Mouse (Mus musculus): ENCODE results near the gene Lrpprc. TPM values are rescaled to one million over a fixed set of nuclear protein-coding genes. Genes with fewer than 3 reads are reported as not detected.

Lrpprc gene
- polyA plus RNA-seq, 1 experiment from 2014 or later = 33.9 TPM

DNA sequence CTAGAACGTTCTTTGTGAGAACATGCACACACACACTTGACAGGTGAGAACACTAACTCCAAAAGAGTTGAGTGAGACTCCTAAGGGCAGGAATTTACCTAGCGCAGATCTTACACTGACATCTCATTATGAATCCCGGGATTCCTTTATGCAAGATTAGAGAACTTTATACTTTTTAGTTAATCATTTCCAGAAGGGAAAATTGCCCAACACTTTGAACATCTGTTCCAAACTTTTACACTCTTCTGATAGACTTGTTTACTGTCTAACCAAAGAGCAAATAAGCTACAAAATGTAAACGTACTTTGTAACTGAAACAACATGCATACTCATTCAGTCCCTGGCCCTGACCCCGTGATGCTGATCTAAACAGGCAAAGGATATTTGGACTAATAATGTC is 101.3 kb downstream of the Lrpprc start:
- Histone ChIP-seq H3K9ac (replicated peaks) (no peak overlapping the region), H3K4me3 (ENCODE audit: low read depth, low read length) (no peak overlapping the region), H3K4me2 (ENCODE audit: low read depth, low read length) (no peak overlapping the region), H3K27ac (ENCODE audit: low read depth) (peak overlapping the region; percentile 95), H3K9me3 (ENCODE audit: low read length) (no peaks in the 10 kb centered on the region), H3K27me3 (ENCODE audit: insufficient read depth, low read length) (no peaks in the 10 kb centered on the region), H3K4me1 (ENCODE audit: insufficient read depth) (peaks cover 9% of the 10 kb centered on the region), H3K36me3 (replicated peaks; ENCODE audit: insufficient read depth, low read length) (no peaks in the 10 kb centered on the region)
- no peak for DNase-seq
- TF ChIP-seq EP300 (IDR thresholded peaks at IDR 0.05; ENCODE audit: low read depth) (peak; percentile 67; the same call in 1 of the 2 replicates), CTCF (IDR thresholded peaks at IDR 0.05; ENCODE audit: low read depth) (no peak)
- peak; percentile 89 for ATAC-seq
- 48% methylated on average over 5 of the region's 5 CpGs for WGBS (ENCODE audit: insufficient replicate concordance)

- peak overlapping the region; percentile 95 for H3K27ac ChIP-seq (ENCODE audit: low read depth)
- no peak overlapping the region for H3K4me2 ChIP-seq (ENCODE audit: low read depth, low read length)
- no peaks in the 10 kb centered on the region for H3K9me3 ChIP-seq (ENCODE audit: low read length)
- no peaks in the 10 kb centered on the region for H3K27me3 ChIP-seq (ENCODE audit: insufficient read depth, low read length)
- 47% methylated on average over 11 of the region's 11 CpGs for WGBS (ENCODE audit: insufficient replicate concordance)
- DNase-seq (no peak), ATAC-seq (peak; percentile 64)
- no peak for TF ChIP-seq EP300 (IDR thresholded peaks at IDR 0.05; ENCODE audit: low read depth)
- no peak for TF ChIP-seq CTCF (IDR thresholded peaks at IDR 0.05; ENCODE audit: low read depth)
- no peak overlapping the region for H3K9ac ChIP-seq (replicated peaks)
- no peaks in the 10 kb centered on the region for H3K36me3 ChIP-seq (replicated peaks; ENCODE audit: insufficient read depth, low read length)
- no peak overlapping the region for H3K4me3 ChIP-seq (ENCODE audit: low read depth, low read length)
- H3K4me1 ChIP-seq (ENCODE audit: insufficient read depth) = peaks cover 13% of the 10 kb centered on the region
Observed at GRCm38 (mm10) chr17:84688834-84689233, 101.8 kb downstream of the Lrpprc start.

GRCm38 (mm10) chr17:84687994-84688393 is 102.6 kb downstream of the Lrpprc start:
- Histone ChIP-seq H3K9ac (replicated peaks) (no peak overlapping the region), H3K27ac (ENCODE audit: low read depth) (no peak overlapping the region), H3K4me3 (ENCODE audit: low read depth, low read length) (no peak overlapping the region), H3K27me3 (ENCODE audit: insufficient read depth, low read length) (no peaks in the 10 kb centered on the region), H3K4me2 (ENCODE audit: low read depth, low read length) (no peak overlapping the region), H3K4me1 (ENCODE audit: insufficient read depth) (peaks cover 13% of the 10 kb centered on the region), H3K9me3 (ENCODE audit: low read length) (no peaks in the 10 kb centered on the region), H3K36me3 (replicated peaks; ENCODE audit: insufficient read depth, low read length) (no peaks in the 10 kb centered on the region)
- ATAC-seq (no peak), DNase-seq (no peak)
- TF ChIP-seq CTCF (IDR thresholded peaks at IDR 0.05; ENCODE audit: low read depth) (no peak), EP300 (IDR thresholded peaks at IDR 0.05; ENCODE audit: low read depth) (no peak)
- WGBS (ENCODE audit: insufficient replicate concordance) = 78% methylated on average over 5 of the region's 5 CpGs

DNA sequence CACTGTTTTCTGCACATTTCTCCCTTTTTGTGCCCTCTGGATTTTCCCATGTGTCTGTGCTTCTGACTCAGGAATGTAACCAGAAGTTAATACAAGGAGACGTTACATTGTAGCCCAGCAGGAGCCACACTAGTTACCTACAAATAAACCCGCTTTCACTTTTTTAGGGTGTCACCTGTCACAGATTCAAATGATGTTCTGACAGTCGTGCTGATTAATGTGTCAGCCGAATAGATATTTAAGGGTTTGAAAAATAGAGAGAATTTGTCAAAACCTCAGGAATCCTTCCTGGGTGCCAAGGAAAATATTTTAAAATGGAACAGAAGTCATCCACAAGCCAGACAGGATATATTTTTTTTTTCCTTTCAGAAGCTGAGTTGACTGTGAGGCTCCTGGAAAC is 105.3 kb downstream of the Lrpprc start:
- Histone ChIP-seq H3K9me3 (ENCODE audit: low read length) (no peaks in the 10 kb centered on the region), H3K4me1 (ENCODE audit: insufficient read depth) (peaks cover 11% of the 10 kb centered on the region), H3K9ac (replicated peaks) (no peak overlapping the region), H3K4me2 (ENCODE audit: low read depth, low read length) (no peak overlapping the region), H3K27me3 (ENCODE audit: insufficient read depth, low read length) (no peaks in the 10 kb centered on the region), H3K27ac (ENCODE audit: low read depth) (no peak overlapping the region), H3K36me3 (replicated peaks; ENCODE audit: insufficient read depth, low read length) (no peaks in the 10 kb centered on the region), H3K4me3 (ENCODE audit: low read depth, low read length) (no peak overlapping the region)
- TF ChIP-seq CTCF (IDR thresholded peaks at IDR 0.05; ENCODE audit: low read depth) = no peak
- TF ChIP-seq EP300 (IDR thresholded peaks at IDR 0.05; ENCODE audit: low read depth) = no peak
- 74% methylated on average over 4 of the region's 4 CpGs for WGBS (ENCODE audit: insufficient replicate concordance)
- DNase-seq (no peak), ATAC-seq (no peak)

DNA sequence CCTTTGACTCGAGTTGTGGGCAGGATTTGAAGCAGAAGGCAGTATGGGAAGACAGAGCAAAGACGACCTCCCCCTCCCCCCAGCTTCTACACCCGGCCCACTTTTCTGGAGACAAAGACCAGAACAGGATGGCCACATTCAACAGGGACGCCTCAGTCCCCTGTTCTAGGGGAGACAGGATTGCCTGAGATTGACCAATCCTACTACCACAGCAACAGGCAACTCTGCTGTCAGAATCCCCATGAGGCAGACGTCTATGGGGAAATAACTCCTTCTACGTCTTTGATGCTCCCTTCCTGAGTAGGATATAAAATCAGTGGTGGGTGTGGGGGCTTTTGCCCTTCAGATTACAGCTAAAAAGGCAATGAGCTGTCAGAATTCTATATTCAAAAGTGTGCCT is 106.3 kb downstream of the Lrpprc start:
- 30% methylated on average over 6 of the region's 6 CpGs for WGBS (ENCODE audit: insufficient replicate concordance)
- ATAC-seq = no peak
- Histone ChIP-seq H3K36me3 (replicated peaks; ENCODE audit: insufficient read depth, low read length) (no peaks in the 10 kb centered on the region), H3K4me1 (ENCODE audit: insufficient read depth) (peaks cover 7% of the 10 kb centered on the region), H3K4me3 (ENCODE audit: low read depth, low read length) (no peak overlapping the region), H3K4me2 (ENCODE audit: low read depth, low read length) (peak overlapping the region; percentile 45), H3K27me3 (ENCODE audit: insufficient read depth, low read length) (no peaks in the 10 kb centered on the region), H3K9ac (replicated peaks) (no peak overlapping the region), H3K9me3 (ENCODE audit: low read length) (no peaks in the 10 kb centered on the region), H3K27ac (ENCODE audit: low read depth) (no peak overlapping the region)
- no peak for TF ChIP-seq EP300 (IDR thresholded peaks at IDR 0.05; ENCODE audit: low read depth)
- TF ChIP-seq CTCF (IDR thresholded peaks at IDR 0.05; ENCODE audit: low read depth) = no peak
- DNase-seq = no peak

DNA sequence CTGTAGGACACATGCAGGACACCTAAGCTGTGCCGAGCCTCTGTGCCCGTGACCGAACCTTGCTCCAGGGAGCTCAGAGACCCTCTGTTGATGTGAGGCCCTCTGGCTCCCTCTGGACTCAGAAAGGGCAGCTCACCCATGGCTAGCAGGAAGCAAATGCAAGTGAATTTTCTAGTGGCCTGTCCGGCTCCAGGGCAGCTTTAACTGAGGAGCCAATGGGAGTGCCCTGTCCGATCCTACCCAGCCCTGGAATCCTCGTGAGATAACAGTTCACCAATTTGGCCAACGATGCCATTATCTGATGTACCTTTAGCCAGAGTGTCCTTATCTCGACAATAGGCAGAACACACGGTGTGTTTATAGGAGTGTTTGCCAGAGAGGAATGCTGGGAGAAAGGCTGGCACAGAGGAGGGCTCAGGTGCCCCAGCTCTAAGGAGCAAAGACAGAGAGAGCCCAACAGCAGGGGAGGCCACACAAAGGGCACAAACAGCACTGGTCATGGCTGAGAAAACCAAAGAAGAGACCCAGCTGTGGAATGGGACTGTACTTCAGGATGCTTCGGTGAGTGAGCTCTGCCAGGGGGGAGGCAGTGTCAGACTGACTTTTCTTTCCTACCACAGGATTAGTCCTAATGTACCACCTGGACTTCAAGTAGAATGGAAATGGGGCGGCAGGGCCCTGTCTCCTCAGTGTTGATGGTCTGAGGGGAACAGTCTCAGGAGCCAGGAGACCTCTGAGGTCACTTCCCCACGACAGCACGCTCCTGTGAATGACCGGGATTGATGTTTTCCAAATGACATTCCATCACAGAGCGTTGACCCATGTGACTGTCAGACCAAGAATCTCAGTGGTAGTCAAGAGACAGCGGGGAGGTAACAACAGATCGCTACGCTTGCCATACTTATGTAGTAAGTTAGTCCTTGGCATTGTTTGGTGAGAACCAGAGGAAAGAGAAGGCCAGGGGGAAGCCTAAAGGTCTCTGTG is 107.6 kb downstream of the Lrpprc start, which contains the start of gene Abcg5:
TSS of gene Abcg5 (minus strand) at position 278 of the 984 bp plus-strand sequence.
- Histone ChIP-seq H3K4me2 (ENCODE audit: low read depth, low read length) (peak within 1 kb of the TSS; percentile 52), H3K4me3 (ENCODE audit: low read depth, low read length) (0 out of 2 replicates have a peak within 1 kb of the TSS, but pooled peaks have one; percentile 15), H3K27ac (ENCODE audit: low read depth) (peak within 1 kb of the TSS; percentile 68; the same call in 1 of the 2 replicates), H3K27me3 (ENCODE audit: insufficient read depth, low read length) (no peaks in the 10 kb centered on the region), H3K36me3 (replicated peaks; ENCODE audit: insufficient read depth, low read length) (no peaks in the 10 kb centered on the region), H3K9ac (replicated peaks) (peak within 1 kb of the TSS; percentile 41; the same call in 1 of the 2 replicates), H3K4me1 (ENCODE audit: insufficient read depth) (peaks cover 4% of the 10 kb centered on the region; the same call in 1 of the 2 replicates), H3K9me3 (ENCODE audit: low read length) (no peaks in the 10 kb centered on the region)
- WGBS (ENCODE audit: insufficient replicate concordance) = 64% methylated on average over 18 of the region's 18 CpGs
- DNase-seq (no peak), ATAC-seq (peak; percentile 89)
- TF ChIP-seq CTCF (IDR thresholded peaks at IDR 0.05; ENCODE audit: low read depth) (no peak), EP300 (IDR thresholded peaks at IDR 0.05; ENCODE audit: low read depth) (0 out of 2 replicates have a peak, but pooled peaks have one; percentile 28)

Data from liver, postnatal 0 days (tissue).